Mouse (Mus musculus) embryonic facial prominence, embryonic 10.5 days (tissue): ENCODE results near the gene Acvr1. TPM values are rescaled to one million over a fixed set of nuclear protein-coding genes. Genes with fewer than 3 reads are reported as not detected.
A peak's percentile ranks its signal among the peaks of the same experiment; 100 is the strongest.

ENCODE experiments used
- DNase-seq: peaks from one replicate; pipeline ENCODE4 v3.0.0-alpha.2; 2017; ENCODE audit warnings: low spot score
- H3K27ac ChIP-seq: fragments of 300-500 bp; sonication (generic); replicated peaks from 2 replicates; pipeline ENCODE4 v1.5.1; 2016; ENCODE audit warnings: mild to moderate bottlenecking
- H3K27me3 ChIP-seq: fragments of 300-500 bp; sonication (generic); replicated peaks from 2 replicates; pipeline ENCODE4 v1.6.1; 2016; ENCODE audit warnings: low read depth, mild to moderate bottlenecking; ENCODE audit not compliant: poor library complexity, severe bottlenecking
- H3K36me3 ChIP-seq: fragments of 300-500 bp; sonication (generic); replicated peaks from 2 replicates; pipeline ENCODE4 v1.6.1; 2016; ENCODE audit warnings: mild to moderate bottlenecking, moderate library complexity
- H3K4me1 ChIP-seq: fragments of 300-500 bp; sonication (generic); 2 replicates; pipeline ENCODE4 v1.6.1; 2016
- H3K4me3 ChIP-seq: fragments of 300-500 bp; sonication (generic); 2 replicates; pipeline ENCODE4 v1.5.1; 2016; ENCODE audit warnings: mild to moderate bottlenecking, moderate library complexity
- H3K9me3 ChIP-seq: fragments of 300-500 bp; sonication (generic); 2 replicates; pipeline ENCODE4 v1.6.1; 2016; ENCODE audit warnings: mild to moderate bottlenecking
- WGBS: fragments of 180-500 bp; shearing (Covaris S2); methylation state at CpG from one replicate; pipeline ENCODE4 v1.1.7; 2016; 5-methylcytosine and 5-hydroxymethylcytosine counted together
- polyA plus RNA-seq: library from polyadenylated mRNA; unstranded; fragments of >200 nt; fragmentation: Nextera tagmentation; extraction: Ambion mirVana; gene quantifications from 2 replicates; pipeline ENCODE4 v1.2.1, GENCODE M21; 2016

The Acvr1 gene
- polyA plus RNA-seq, result 3.7 and 4.3 TPM in 2 replicates

- Histone ChIP-seq H3K4me3 (peak within 1 kb of the TSS; percentile 94), H3K27ac (peak within 1 kb of the TSS; percentile 97), H3K4me1 (peaks cover 45% of the 10 kb centered on the region), H3K9me3 (no peaks in the 10 kb centered on the region), H3K27me3 (no peaks in the 10 kb centered on the region), H3K36me3 (no peaks in the 10 kb centered on the region)
- under 1% methylated on average over 63 of the region's 80 CpGs for WGBS
- peak; percentile 91 for DNase-seq
Observed at GRCm38 (mm10) chr2:58567066-58567810, at the start of gene Acvr1, which contains the start of gene Upp2. Gene Acvr1 (minus strand): TSS chr2:58567157. Gene Upp2 (plus strand): TSS chr2:58567298.

GRCm38 (mm10) chr2:58615766-58616165 is 48.8 kb upstream of the Acvr1 start:
- WGBS, result 91% methylated on average over 5 of the region's 5 CpGs
- no peak overlapping the region for H3K4me3 ChIP-seq
- H3K27ac ChIP-seq, result no peak overlapping the region
- DNase-seq, result no peak
- no peaks in the 10 kb centered on the region for H3K36me3 ChIP-seq
- H3K4me1 ChIP-seq, result no peaks in the 10 kb centered on the region
- no peaks in the 10 kb centered on the region for H3K27me3 ChIP-seq
- H3K9me3 ChIP-seq, result no peaks in the 10 kb centered on the region

- H3K27ac ChIP-seq, result no peak overlapping the region
- no peaks in the 10 kb centered on the region for H3K4me1 ChIP-seq
- H3K9me3 ChIP-seq, result no peaks in the 10 kb centered on the region
- no peaks in the 10 kb centered on the region for H3K27me3 ChIP-seq
- no peaks in the 10 kb centered on the region for H3K36me3 ChIP-seq
- no peak for DNase-seq
- no peak overlapping the region for H3K4me3 ChIP-seq
- 96% methylated on average over 8 of the region's 8 CpGs for WGBS
Observed at GRCm38 (mm10) chr2:58614851-58615250, 47.9 kb upstream of the Acvr1 start.

- no peaks in the 10 kb centered on the region for H3K4me1 ChIP-seq
- no peaks in the 10 kb centered on the region for H3K27me3 ChIP-seq
- DNase-seq, result no peak
- H3K27ac ChIP-seq, result no peak overlapping the region
- H3K36me3 ChIP-seq, result no peaks in the 10 kb centered on the region
- no peaks in the 10 kb centered on the region for H3K9me3 ChIP-seq
- no peak overlapping the region for H3K4me3 ChIP-seq
- WGBS, result 97% methylated on average over 3 of the region's 3 CpGs
Observed at GRCm38 (mm10) chr2:58613720-58614119, 46.8 kb upstream of the Acvr1 start.

- Histone ChIP-seq H3K27ac (no peak overlapping the region), H3K9me3 (no peaks in the 10 kb centered on the region), H3K36me3 (no peaks in the 10 kb centered on the region), H3K4me1 (no peaks in the 10 kb centered on the region), H3K4me3 (no peak overlapping the region), H3K27me3 (no peaks in the 10 kb centered on the region)
- WGBS, result 92% methylated on average over 3 of the region's 3 CpGs
- DNase-seq, result no peak
Observed at GRCm38 (mm10) chr2:58604791-58605190, 37.8 kb upstream of the Acvr1 start.

- H3K9me3 ChIP-seq, result no peaks in the 10 kb centered on the region
- 88% methylated on average over 3 of the region's 3 CpGs for WGBS
- no peak overlapping the region for H3K4me3 ChIP-seq
- no peak for DNase-seq
- no peak overlapping the region for H3K27ac ChIP-seq
- H3K36me3 ChIP-seq, result no peaks in the 10 kb centered on the region
- no peaks in the 10 kb centered on the region for H3K27me3 ChIP-seq
- H3K4me1 ChIP-seq, result no peaks in the 10 kb centered on the region
Observed at GRCm38 (mm10) chr2:58603379-58603778, 36.4 kb upstream of the Acvr1 start.

DNA sequence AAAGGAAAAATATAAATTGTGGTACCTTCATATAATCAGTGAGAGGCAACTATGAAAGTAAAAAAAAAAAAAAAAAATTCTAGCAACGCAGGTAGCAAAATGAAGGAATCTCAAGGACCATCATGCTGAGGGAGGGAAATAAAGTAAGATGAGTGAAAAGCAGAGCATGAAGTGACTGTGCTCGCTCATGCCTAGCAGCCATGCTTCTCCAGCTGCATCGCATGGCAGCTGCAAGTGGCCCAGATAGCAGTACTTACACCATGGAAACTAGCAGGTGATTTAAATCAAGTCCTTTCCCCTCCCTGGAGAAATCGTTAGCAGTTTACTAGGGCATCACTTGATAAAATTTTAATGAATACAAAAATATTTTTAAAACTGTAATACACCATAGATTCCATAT is 34.4 kb upstream of the Acvr1 start:
- no peak overlapping the region for H3K27ac ChIP-seq
- no peak overlapping the region for H3K4me3 ChIP-seq
- no peaks in the 10 kb centered on the region for H3K4me1 ChIP-seq
- no peaks in the 10 kb centered on the region for H3K36me3 ChIP-seq
- no peak for DNase-seq
- no peaks in the 10 kb centered on the region for H3K27me3 ChIP-seq
- 88% methylated on average over 4 of the region's 4 CpGs for WGBS
- H3K9me3 ChIP-seq, result no peaks in the 10 kb centered on the region

DNA sequence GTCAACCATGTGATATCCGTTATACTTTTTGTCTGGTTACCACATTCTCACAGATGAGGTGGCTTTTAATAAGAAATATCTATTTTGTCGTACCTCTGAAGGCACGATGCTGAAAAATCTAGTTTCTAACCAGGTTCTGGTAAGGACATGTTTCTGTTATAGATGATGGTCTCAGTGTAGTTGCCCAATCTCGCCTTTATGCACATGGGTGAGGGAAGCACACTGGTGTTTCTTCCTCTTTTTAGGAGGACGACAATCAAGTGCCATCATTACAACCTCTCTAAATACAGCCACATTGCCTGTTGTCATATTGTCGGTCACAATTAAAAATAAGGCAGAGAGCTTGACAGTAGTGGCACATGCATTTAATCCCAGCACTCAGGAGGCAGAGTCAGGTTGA is 32.7 kb upstream of the Acvr1 start:
- no peak overlapping the region for H3K27ac ChIP-seq
- H3K4me1 ChIP-seq, result peaks cover 14% of the 10 kb centered on the region
- 92% methylated on average over 6 of the region's 6 CpGs for WGBS
- no peaks in the 10 kb centered on the region for H3K9me3 ChIP-seq
- DNase-seq, result no peak
- no peak overlapping the region for H3K4me3 ChIP-seq
- no peaks in the 10 kb centered on the region for H3K36me3 ChIP-seq
- H3K27me3 ChIP-seq, result no peaks in the 10 kb centered on the region

GRCm38 (mm10) chr2:58597556-58597955 is 30.6 kb upstream of the Acvr1 start:
- DNase-seq, result no peak
- Histone ChIP-seq H3K9me3 (no peaks in the 10 kb centered on the region), H3K4me3 (no peak overlapping the region), H3K4me1 (peaks cover 17% of the 10 kb centered on the region), H3K36me3 (no peaks in the 10 kb centered on the region), H3K27me3 (no peaks in the 10 kb centered on the region), H3K27ac (no peak overlapping the region)
- 94% methylated on average over 3 of the region's 3 CpGs for whole genome bisulfite sequencing

DNA sequence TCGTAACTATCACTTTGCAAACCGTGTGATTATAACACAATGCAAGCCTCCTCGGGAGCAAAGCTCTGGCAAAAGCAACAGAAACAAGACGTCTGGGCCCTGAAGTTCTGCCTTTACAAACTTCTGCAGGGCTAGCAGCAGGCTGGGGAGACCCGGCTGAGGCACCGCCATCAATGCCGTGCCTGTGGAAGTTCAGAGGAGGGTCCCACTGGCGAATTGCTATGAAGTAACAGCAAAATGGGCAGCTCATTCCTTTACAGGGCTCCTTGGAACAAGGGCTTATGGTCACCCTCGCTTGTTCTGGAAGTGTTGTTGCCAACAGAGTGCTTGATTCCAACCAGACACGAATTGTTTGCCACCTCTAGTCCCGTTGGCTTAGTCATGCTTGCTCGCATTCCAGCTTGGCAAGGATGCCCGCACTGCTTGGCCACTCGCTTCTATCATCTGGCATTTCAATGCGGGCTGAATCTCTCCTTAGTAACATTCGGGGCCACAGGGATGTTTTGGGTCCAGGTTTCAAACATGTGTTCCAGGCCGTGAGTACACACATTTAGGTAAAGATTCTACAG is 29.9 kb upstream of the Acvr1 start:
- no peak for DNase-seq
- no peak overlapping the region for H3K4me3 ChIP-seq
- no peaks in the 10 kb centered on the region for H3K27me3 ChIP-seq
- H3K36me3 ChIP-seq, result no peaks in the 10 kb centered on the region
- no peaks in the 10 kb centered on the region for H3K9me3 ChIP-seq
- WGBS, result 84% methylated on average over 17 of the region's 17 CpGs
- H3K27ac ChIP-seq, result no peak overlapping the region
- peaks cover 17% of the 10 kb centered on the region for H3K4me1 ChIP-seq

DNA sequence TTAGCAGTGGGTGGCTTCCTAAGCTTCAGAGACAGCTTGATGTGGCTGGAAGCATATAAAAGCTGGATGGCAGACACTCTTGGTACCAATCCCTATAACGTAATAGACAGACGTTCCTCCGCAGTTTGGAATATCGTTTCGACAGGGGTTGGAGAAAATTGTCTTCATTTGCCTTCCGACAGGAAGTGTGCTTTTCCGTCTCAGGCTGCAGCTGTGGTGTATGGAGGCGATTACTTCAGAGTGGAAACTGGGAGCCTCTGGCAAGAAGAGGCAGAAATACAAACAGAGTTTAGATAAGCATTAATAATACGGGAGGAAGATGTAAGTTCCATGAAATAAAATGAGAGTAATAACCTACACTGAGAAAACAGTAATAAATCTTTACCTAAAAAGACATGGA is 28.4 kb upstream of the Acvr1 start:
- H3K36me3 ChIP-seq, result no peaks in the 10 kb centered on the region
- WGBS, result 55% methylated on average over 9 of the region's 9 CpGs
- H3K4me3 ChIP-seq, result no peak overlapping the region
- H3K4me1 ChIP-seq, result peaks cover 17% of the 10 kb centered on the region
- H3K9me3 ChIP-seq, result no peaks in the 10 kb centered on the region
- DNase-seq, result no peak
- no peaks in the 10 kb centered on the region for H3K27me3 ChIP-seq
- H3K27ac ChIP-seq, result peak overlapping the region; percentile 70

- Histone ChIP-seq H3K4me3 (no peak overlapping the region), H3K27me3 (no peaks in the 10 kb centered on the region), H3K36me3 (no peaks in the 10 kb centered on the region), H3K9me3 (no peaks in the 10 kb centered on the region), H3K27ac (no peak overlapping the region), H3K4me1 (peaks cover 21% of the 10 kb centered on the region)
- DNase-seq, result no peak
- 95% methylated on average over 1 of the region's 1 CpGs for whole genome bisulfite sequencing
Observed at GRCm38 (mm10) chr2:58590055-58590454, 23.1 kb upstream of the Acvr1 start.

DNA sequence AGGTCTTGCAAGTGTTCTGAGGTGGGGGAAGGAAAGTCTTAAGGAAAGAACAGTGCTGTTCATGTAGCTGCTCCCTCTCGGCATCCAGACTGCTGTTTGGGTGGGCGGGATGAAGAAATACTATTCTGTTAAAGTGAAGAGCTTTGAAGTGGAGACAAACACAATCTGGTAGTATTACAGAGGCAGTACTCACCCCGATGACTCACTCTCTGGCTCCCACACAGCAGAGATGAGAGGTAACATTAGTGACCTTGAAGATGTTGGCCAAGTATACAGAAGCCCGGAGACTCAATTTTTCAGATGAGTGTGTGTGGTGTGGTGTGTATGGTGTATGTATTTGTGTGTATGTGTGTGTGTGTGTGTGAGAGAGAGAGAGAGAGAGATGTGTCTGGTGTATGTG is 22.7 kb upstream of the Acvr1 start:
- Histone ChIP-seq H3K9me3 (no peaks in the 10 kb centered on the region), H3K27me3 (no peaks in the 10 kb centered on the region), H3K36me3 (no peaks in the 10 kb centered on the region), H3K4me1 (peaks cover 22% of the 10 kb centered on the region), H3K27ac (no peak overlapping the region), H3K4me3 (no peak overlapping the region)
- WGBS, result 84% methylated on average over 4 of the region's 4 CpGs
- no peak for DNase-seq
